Mouse (Mus musculus): ENCODE data around the gene Zfp462.
"Not testable (repeated sequence)": the region's sequence is repeated elsewhere in the genome, so short reads cannot be mapped to it uniquely, and the experiment has no call there.

The Zfp462 gene

DNA sequence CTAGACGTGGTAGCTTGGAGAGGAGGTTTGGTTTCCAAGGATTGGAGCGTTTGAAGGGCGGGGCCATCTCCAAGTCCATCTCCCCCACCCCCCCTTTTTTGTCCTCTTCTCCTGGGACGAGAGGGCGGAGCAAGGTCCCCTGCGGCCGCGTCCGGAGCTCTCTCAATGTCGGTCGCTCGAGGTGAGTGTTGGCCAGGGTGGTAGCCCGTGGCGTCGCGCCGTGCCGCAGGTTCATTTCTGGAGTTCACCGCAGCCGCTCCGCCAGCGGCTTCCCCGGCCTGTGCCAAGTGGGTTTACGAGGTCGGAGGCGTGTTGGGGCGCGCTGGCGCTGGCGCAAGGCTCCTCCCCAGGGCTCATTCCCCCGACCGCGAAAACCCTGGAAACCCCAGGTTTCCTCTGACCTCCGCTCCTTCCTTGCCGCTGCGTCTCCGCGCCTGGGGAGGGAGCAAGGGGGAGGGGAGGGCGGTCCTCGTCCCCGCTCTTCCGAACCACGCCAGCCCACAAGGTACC, at the start of gene Zfp462:
Gene Zfp462 (plus strand): TSS at position 128 of the 510 bp plus-strand sequence.
- DNase-seq (ENCODE audit: low read depth, low spot score), result peak; percentile 39

DNA sequence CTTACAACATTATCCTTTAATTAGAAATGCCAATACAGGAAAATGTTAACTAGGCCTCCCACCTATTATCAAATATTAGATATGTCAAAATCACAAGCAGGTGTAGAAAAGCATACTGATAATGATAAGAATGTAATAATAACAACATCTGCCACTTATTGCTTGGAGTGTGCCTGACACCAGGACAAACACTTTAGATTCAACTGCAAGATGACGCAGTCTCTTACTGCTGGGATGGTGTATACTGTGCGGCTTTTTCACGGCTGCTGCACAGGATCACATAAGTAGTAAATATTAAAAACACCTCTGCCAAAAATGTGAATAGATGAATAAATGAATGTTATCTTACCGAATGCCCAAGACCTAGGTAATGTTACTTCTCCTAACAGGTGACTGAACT, 48.8 kb upstream of the Zfp462 start:
- DNase-seq (ENCODE audit: low read depth, low spot score), result no peak

DNA sequence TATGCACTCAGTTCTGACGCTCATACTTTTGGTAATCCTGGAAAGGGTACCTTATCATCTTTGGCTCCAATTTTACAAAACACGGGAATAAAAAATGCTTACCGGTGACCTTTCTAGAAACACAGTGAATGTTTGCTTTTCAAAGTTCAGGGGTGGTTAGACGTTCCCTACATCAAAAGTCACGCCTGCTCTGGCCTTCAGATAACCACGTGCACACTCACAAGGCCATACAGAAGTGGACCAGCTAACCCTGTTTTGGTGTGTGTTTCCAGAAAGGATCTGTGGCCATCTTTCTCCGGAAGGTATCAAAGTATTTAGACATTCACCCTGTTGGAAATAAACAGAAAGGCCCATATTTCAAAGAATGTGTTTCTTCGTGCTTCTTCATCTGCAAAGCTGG, 40.2 kb upstream of the Zfp462 start:
- no peak for DNase-seq (ENCODE audit: low read depth, low spot score)

- peak; percentile 14 for DNase-seq (ENCODE audit: low read depth, low spot score)
Observed at GRCm38 (mm10) chr4:54905399-54905953, 39.4 kb upstream of the Zfp462 start.

DNA sequence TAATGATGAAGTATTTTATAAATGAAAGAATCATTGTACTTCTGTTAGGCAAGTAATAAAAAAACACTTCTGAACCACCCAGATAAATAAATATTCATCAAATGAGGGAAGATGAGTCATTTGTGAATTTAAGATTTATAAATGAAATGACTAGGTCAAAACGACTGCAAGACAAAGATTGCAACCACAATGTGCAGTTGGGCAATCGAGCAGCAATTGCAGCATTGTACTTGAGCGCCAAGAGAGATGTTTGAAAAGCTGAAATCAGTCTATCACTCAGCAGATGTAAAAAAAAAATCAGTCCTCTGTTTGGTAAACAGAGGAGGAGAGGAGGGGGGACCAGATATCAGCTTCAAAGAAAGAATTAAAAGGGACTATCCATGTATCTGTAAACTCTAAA, 34.5 kb upstream of the Zfp462 start:
- no peak for DNase-seq (ENCODE audit: low read depth, low spot score)

DNA sequence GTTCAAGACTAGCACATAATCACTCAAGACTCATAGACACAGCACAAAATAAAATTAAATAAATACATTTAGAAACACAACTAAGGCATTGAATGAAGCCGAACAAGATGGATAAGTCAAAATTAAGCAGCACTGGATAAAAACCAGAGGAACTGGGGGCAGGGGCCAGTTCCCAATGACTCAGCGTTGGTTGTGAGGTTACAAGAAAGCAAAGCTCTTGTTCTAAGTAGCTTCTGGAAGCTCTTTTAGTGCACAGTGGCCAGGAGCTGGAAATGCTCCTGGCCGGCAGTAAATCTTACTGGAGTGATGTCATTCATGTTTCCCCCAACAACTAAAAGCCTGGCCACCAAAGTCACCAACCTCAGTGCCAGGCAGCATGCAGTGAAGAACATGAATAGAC, 26.6 kb upstream of the Zfp462 start:
- peak; percentile 9 for DNase-seq (ENCODE audit: low read depth, low spot score)

- no peak for DNase-seq (ENCODE audit: low read depth, low spot score)
Observed at GRCm38 (mm10) chr4:54923386-54923785, 21.5 kb upstream of the Zfp462 start.

DNA sequence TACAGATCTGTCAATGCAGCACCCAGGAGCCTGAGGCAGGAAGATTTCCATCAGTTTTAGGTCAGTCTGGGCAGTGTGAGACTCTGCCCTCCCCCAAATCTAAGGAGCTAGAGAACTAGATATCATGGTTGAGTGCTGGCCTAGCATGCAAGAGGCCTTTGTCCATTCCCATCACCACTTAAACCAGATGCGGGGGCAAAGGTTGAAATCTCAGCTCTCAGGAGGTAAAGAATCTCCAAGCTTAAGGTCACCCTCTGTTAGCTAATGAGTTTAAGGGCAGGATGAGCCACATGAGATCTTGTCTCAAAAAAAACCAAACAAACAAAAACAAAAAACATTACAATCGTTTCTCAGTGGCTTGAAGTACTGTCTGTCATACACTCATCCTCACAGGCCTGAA, 20.5 kb upstream of the Zfp462 start:
- no peak for DNase-seq (ENCODE audit: low read depth, low spot score)

DNA sequence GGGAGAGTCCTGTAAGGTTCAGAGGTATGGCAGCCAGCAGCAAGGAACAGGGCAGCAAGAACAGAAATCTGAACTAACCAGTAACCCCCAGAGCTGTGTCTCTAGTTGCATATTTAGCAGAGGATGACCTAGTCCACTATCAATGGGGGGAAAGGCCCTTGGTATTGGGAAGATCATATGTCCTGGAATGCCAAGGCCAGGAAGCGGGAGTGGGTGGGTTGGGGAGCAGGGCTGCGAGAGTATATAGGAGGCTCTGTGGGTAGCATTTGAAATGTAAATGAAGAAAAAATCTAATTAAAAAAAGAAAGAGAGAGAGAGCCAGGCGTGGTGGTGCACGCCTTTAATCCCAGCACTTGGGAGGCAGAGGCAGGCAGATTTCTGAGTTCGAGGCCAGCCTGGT, 18.4 kb upstream of the Zfp462 start:
- not testable (repeated sequence) for DNase-seq (ENCODE audit: low read depth, low spot score)

DNA sequence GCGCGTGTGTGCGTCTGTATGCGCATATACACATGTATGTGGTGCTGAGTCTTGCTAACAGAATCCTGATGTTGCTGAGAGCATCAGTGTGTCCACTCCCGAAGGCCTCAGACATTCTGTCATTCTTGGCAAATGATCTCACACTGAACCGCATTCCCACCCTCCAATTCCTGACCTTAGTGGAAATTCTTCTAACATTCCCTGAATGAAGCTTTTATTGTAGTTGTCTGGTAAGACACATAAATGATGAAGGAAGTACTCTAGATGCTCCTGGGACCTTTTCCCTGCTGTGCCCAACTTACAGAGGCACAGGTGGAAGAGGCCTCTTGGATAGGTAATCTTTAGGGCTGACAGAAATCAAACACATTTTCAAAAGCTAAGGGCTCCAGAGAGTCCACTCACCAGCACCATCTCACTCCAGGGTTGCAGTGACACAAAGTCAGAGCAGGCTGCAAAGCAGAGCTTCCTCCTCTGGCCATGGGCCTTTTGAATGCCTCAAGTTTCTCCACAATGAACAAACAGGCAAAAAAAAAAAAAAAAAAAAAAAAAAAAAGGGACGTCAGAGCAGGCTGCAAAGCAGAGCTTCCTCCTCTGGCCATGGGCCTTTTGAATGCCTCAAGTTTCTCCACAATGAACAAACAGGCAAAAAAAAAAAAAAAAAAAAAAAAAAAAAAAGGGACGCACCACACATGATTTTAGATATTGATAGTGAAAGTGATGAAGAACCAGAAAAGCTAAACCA, 17.4 kb upstream of the Zfp462 start:
- DNase-seq (ENCODE audit: low read depth, low spot score), result peak; percentile 16

DNA sequence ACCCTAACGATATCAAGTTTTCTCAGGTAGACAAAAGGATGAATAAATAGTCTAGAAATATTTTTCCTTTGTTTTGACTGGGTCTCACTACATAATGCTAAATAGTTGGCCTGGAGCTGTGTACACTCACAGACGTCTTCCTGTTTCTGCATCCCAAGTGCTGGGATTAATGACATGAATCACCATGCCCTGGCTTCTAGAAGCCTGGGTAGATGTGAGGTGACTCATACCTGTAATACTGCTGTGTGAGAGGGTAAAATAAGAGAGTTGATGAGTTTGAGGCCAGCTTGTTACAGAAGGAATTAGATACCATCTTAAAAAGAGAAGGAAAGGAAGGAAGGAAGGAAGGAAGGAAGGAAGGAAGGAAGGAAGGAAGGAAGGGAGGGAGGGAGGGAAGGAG, 15.2 kb upstream of the Zfp462 start:
- no peak for DNase-seq (ENCODE audit: low read depth, low spot score)

GRCm38 (mm10) chr4:54932668-54933067, 12.2 kb upstream of the Zfp462 start:
- DNase-seq (ENCODE audit: low read depth, low spot score), result no peak

GRCm38 (mm10) chr4:54937161-54937560, 7.7 kb upstream of the Zfp462 start:
- no peak for DNase-seq (ENCODE audit: low read depth, low spot score)

DNA sequence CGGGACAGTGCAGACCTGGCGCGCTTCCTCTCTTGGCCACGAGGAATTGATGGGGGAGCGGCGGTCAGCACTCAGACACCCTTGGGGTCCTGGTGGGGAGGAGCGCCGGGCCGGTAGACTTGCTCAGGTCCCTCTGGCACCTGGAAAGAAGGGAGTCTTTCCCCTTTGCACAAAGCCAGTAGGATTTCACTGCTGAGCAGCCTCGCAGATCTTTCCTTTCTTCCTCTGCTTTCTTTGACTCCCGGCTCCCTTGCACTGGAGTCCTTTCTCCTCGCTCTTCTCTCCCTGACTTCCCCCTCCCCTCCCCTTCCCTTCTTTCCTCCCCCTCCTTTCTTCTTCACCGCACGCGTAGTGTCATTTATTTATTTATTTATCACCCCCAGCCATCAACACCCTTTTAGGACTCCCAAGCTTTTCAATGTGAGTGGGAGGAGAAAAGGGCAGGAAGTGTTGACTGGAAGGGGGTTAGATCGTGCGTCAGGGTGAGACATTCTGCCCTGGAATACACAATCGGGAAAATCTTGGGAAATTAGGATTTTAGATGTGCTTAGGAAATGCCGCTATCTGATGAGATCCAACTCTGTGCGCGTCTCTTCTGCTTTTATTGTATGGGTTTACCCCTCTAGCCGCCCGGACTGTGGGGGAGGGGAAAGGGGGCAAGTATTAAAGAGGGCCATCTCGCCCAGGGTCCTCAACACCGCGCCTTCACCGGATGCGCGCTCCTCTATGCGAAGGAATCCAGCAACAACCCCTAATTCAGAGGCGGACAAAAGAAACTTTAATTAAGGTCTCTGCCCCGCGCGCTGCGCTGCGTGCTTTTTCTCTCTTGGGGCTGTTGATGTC, 976 bp downstream of the Zfp462 start:
- no peak for DNase-seq (ENCODE audit: low read depth, low spot score)

DNA sequence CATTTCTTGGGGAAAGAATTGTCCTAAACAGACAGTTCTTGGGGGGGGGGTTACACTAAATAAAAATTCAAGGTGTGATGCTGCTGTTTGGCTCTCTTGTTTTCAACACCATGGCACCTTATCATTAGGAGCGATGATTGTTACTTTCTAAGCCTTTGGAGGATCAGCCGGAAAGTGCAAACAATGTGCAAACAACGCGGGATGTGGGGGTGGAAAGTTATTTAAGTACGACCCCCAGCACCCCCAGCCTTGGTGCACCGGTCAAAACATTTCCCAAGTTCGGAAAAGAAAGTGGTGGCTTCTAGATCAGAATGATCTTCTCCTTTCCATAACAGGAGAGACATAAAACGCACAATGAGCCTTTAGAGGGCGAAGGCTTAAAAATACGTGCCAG, 1.8 kb downstream of the Zfp462 start:
- no peak for DNase-seq (ENCODE audit: low read depth, low spot score)

DNA sequence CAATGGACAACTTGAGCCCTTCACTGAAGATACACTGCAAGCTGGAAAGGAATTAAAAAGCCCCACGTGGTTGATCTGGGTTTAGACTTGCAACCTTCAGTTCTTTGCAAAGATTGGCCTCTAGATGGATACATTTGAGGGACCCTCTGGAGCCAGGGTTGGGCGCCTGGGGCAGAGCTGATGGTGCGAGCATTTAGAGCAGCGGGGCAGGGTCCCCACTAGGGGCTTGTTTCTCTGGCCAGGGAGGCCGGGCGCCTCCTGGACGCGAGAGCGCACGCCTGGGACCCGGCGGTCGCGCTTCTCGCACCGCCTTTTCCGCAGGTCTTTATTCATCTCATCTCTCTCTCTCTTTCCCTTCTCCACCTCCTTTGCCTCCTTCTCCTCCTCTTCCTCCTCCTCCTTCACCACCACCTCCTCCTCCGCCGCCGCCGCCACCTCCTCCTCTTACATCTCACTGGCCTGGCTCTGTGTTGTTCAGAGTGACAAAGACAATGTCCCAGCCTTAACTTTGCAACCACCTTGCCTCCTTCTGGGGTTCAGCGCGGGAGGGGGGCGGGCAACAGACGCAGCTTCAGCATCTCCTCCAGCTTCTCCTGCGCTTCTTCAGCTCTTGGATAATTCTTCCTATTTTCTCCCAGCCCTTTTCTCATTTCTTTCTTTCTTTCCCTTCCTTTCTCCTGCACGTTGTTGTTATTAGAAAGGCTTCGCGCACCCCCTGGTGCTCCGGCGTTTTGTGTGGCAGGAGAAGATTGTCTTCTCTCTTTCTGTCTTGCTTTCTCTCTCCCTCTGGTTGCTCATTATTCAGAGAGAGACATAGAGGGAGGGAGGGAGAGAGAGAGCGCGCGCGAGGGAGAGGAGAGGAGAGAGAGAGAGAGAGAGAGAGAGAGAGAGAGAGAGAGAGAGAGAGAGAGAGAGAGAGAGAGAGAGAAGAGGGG, 2.5 kb downstream of the Zfp462 start:
- DNase-seq (ENCODE audit: low read depth, low spot score), result no peak

DNA sequence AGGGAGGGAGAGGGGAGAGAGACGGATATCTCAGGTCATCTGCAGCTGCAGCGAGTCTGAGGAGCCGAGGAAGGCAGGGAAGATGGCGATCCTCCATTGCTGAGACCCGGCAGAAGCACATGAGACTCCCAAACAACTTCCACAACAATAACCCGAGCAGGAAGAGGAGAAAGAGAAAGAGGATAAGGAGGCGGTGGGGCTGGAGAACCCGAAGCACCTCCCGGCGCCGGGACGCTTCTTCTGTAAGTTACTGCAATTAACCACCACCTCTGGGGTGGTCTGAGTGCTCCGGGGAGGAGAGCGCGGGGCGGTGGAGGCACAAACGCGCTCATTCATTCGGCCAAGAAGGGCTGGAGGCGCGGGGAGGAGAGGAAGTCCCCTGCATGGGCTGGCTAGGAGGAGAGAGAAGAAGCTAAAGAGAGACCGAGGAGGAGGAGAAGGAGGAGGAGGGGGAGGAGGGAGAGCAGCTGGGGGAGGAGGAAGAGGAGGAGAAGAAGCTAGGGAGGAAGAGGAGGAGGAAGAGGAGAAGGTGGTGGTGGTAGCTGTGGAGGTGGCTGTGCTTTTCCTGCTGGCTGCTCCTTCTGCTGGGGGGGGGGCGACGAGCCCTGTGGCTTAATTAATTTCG, 3.3 kb downstream of the Zfp462 start:
- peak; percentile 23 for DNase-seq (ENCODE audit: low read depth, low spot score)

- no peak for DNase-seq (ENCODE audit: low read depth, low spot score)
Observed at GRCm38 (mm10) chr4:54948616-54949560, 4.0 kb downstream of the Zfp462 start.

DNA sequence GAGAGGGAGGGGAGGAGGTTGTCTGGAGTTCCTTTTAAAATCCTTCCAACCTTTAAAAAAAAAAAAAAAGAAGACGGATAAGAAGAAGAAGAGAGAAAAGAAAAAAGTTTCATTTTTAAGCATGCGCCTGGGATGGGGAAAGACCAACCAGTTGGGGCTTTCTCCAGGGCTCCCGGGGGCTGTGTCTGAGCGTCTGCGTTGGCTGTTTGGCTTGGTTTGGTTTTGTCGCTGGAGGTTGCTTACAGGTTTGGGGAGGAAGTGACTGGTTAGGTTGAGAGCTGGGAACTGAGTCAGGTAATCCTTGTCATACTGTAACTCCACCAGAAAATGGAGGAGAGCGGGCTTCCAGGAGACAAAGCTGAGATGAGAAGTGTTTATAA, 4.7 kb downstream of the Zfp462 start:
- no peak for DNase-seq (ENCODE audit: low read depth, low spot score)

GRCm38 (mm10) chr4:54950136-54950535, 5.3 kb downstream of the Zfp462 start:
- no peak for DNase-seq (ENCODE audit: low read depth, low spot score)

Measured in skeletal muscle tissue, adult 2 months (tissue).